Mouse (Mus musculus) E14TG2a.4 (cell line): ENCODE results near the gene Parp2.
"Not testable (repeated sequence)": the region's sequence is repeated elsewhere in the genome, so short reads cannot be mapped to it uniquely, and the experiment has no call there.

ENCODE experiments used
- H3K27me3 ChIP-seq: 2 replicates; pipeline ENCODE4 v1.6.1; 2014; ENCODE audit warnings: low read length, control low read depth; ENCODE audit not compliant: insufficient read depth
- H3K36me3 ChIP-seq: 2 replicates; pipeline ENCODE4 v1.6.1; 2014; ENCODE audit warnings: low read length, control low read depth; ENCODE audit not compliant: insufficient read depth
- H3K4me1 ChIP-seq: replicated peaks from 2 replicates; pipeline ENCODE4 v1.6.1; 2014; ENCODE audit warnings: low read depth, low read length, control low read depth
- H3K4me3 ChIP-seq: replicated peaks from 2 replicates; pipeline ENCODE4 v1.5.1; 2014; ENCODE audit warnings: mild to moderate bottlenecking, low read length
- H3K9me3 ChIP-seq: 2 replicates; pipeline ENCODE4 v1.6.1; 2014; ENCODE audit warnings: low read length, control low read depth
- CTCF ChIP-seq: conservative IDR thresholded peaks from 2 replicates; pipeline ENCODE4 v1.5.1; 2014; ENCODE audit warnings: low read length
- NANOG ChIP-seq: IDR thresholded peaks from 2 replicates; pipeline ENCODE4 v1.6.1; 2014; ENCODE audit warnings: borderline replicate concordance, low read length, mixed read lengths
- POU5F1 ChIP-seq: IDR thresholded peaks from 2 replicates; pipeline ENCODE4 v1.6.1; 2014; ENCODE audit warnings: low read length, borderline replicate concordance

Parp2 gene

DNA sequence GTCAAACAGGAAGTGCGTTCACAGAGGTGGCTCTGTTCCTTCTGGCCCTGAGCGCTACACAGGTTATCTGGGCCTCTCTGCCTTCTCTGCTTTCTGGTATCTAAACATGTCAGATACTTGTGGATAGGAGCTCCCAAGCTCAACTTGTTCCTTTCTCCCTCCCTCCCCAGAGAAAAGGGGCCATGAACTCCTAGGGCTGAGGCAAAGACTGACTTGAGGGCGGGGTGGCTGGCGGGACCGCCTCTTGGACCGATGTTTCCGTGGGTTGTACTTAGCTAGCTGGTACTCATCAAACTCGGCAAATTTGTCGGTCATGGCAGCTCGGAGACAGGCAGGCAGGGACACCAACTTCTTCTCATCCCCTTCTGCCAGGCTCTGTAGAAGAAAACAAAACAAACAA, 55.0 kb downstream of the Parp2 start:
- H3K36me3 ChIP-seq: peaks cover 59% of the 10 kb centered on the region
- TF ChIP-seq POU5F1 (no peak), NANOG (no peak), CTCF (no peak)
- peaks cover 4% of the 10 kb centered on the region; the same call in 1 of the 2 replicates for H3K4me1 ChIP-seq
- H3K4me3 ChIP-seq: no peak overlapping the region
- peaks cover 7% of the 10 kb centered on the region; the same call in 1 of the 2 replicates for H3K9me3 ChIP-seq
- no peaks in the 10 kb centered on the region for H3K27me3 ChIP-seq

GRCm38 (mm10) chr14:50865005-50865404, 57.4 kb downstream of the Parp2 start:
- H3K36me3 ChIP-seq: peaks cover 53% of the 10 kb centered on the region
- H3K9me3 ChIP-seq, H3K27me3 ChIP-seq, H3K4me3 ChIP-seq, H3K4me1 ChIP-seq: not testable (repeated sequence)

DNA sequence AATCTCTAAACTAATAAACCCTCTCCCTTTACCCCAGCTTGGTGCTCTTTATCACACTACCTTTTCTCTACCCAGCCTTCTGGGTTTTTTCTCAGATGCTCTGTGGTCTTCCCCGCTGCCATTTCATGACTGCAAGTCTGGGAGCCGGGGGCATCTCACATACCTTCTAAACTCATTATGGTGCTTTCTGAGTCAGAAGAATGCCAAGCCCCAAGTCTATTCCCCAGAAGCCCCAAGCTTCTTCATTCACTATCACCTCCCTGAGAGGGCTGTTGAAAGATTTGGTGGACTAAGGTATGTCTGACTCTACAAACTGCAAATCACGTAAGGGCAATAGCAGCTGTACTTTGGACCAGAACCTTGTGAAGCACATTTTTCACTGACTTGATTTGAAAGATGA, 59.3 kb downstream of the Parp2 start:
- TF ChIP-seq POU5F1 (no peak), CTCF (no peak)
- H3K4me3 ChIP-seq: no peak overlapping the region
- H3K9me3 ChIP-seq: 0 out of 2 replicates have a peak, but pooled peaks cover 4% of the 10 kb centered on the region
- no peaks in the 10 kb centered on the region for H3K27me3 ChIP-seq
- peaks cover 19% of the 10 kb centered on the region for H3K4me1 ChIP-seq
- peaks cover 39% of the 10 kb centered on the region for H3K36me3 ChIP-seq

DNA sequence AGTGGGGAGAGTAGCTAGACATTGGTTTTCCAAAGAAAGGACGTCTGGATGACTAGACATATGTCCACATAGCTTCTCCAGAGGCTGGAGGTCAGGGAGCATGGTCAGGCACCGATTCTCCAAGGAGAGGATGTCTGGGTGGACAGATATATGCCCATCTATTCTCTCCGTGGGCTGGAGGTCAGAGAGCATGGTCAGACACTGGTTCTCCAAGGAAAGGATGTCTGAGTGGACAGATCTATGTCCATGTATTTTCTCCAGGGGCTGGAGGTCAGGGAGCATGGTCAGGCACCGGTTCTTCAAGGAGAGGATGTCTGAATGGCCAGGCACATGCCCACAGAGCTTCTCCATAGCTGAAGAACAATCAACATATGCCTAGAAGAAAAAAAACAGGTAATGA, 60.6 kb downstream of the Parp2 start:
- peaks cover 31% of the 10 kb centered on the region for H3K36me3 ChIP-seq
- H3K27me3 ChIP-seq: no peaks in the 10 kb centered on the region
- peaks cover 19% of the 10 kb centered on the region for H3K4me1 ChIP-seq
- H3K4me3 ChIP-seq: no peak overlapping the region
- H3K9me3 ChIP-seq: no peaks in the 10 kb centered on the region
- TF ChIP-seq CTCF (no peak), POU5F1 (no peak), NANOG (no peak)

DNA sequence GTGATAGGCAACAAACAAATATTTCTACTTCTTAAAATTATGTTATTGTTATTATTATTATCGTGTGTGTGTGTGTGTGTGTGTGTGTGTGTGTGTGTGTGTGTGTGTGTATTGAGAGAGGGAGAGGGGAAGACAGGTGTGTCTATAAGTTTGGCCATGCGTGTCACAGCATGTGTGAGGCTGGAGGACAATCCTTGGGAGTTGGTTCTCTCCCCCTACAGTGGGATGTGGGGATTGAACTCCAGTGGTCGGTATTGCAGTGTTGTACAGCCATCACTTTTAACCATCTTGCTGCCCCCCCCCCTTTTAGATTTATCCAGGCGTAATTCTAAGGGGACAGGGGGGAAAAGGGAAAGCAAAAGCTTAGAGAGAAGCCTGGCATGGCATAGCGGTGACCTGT, 61.0 kb downstream of the Parp2 start:
- peaks cover 15% of the 10 kb centered on the region for H3K4me1 ChIP-seq
- no peaks in the 10 kb centered on the region for H3K27me3 ChIP-seq
- H3K36me3 ChIP-seq: peaks cover 28% of the 10 kb centered on the region
- TF ChIP-seq NANOG (no peak), POU5F1 (no peak), CTCF (no peak)
- H3K4me3 ChIP-seq: no peak overlapping the region
- H3K9me3 ChIP-seq: no peaks in the 10 kb centered on the region

DNA sequence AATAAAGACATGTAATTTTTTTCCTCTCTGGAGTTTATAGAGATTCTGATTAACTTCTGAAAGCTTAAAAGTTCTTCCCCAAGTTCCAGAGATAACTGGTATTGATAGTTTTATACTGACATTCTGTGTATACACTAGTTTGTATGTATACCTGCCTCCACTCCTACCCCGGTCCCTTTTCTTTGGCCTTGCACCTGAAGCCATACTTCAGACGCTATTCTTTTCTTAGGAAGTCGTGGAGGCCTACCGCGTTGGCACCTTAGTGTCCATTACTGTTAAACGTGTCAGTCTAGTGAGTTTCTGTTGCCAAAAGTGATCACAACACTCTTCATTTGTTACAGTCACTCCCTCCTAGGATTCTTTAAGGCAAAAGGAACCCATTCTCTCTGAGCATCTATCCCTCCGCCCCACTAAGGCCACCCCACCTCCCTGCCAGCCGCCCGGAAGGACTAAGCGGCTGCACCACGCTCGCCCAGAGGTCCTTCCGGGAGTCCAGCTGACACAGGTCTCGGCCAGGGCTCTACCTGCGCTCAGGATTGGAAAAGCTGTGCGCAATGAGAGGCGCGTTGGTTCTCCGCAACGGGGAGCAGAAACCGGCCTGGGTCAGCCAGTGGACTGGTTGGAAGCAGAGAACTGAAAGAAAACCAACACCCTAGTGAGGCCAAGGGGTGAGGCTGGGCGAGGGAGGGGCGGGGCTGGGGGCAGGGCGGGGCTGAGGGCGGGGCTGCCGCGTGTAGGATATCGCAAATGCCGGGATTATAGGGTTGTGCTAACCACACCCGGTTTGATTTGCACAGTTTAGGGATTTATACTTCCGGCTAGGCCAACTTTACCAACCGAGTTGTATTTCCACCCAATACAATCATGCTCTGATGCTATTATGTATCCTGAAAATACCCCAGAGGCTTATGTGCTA, 62.5 kb downstream of the Parp2 start, which contains the start of gene Tep1:
Gene Tep1, minus strand, starts transcription at position 672 of the 916 bp plus-strand sequence.
- peaks cover 28% of the 10 kb centered on the region for H3K36me3 ChIP-seq
- no peaks in the 10 kb centered on the region for H3K27me3 ChIP-seq
- TF ChIP-seq CTCF: no peak
- TF ChIP-seq NANOG: no peak
- no peak for TF ChIP-seq POU5F1
- H3K4me3 ChIP-seq: peak within 1 kb of the TSS; percentile 81
- H3K4me1 ChIP-seq: peaks cover 15% of the 10 kb centered on the region
- H3K9me3 ChIP-seq: no peaks in the 10 kb centered on the region

DNA sequence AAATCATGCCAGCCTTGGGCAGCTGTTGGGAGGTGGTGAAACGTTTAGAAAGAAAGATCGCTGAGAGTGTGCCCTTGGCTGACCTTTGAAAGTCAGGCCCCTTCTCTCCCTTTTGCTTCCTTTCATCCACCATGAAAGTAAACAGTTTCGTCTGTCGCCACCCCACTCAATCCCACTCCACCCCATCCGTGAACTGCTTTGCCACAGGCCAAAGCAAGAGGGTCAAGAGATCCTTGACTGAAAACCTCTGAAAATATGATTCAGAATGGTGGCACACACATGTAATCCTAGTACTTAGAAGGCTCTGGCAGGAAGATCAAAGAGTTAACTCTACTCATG, 63.1 kb downstream of the Parp2 start:
- Histone ChIP-seq H3K27me3 (no peaks in the 10 kb centered on the region), H3K36me3 (peaks cover 23% of the 10 kb centered on the region), H3K4me1 (peaks cover 16% of the 10 kb centered on the region), H3K9me3 (no peaks in the 10 kb centered on the region), H3K4me3 (peak overlapping the region; percentile 81)
- TF ChIP-seq CTCF: no peak
- TF ChIP-seq POU5F1: no peak
- no peak for TF ChIP-seq NANOG
